Mouse (Mus musculus): Measurements from ENCODE around the gene Ldlr. TPM values are rescaled to one million over a fixed set of nuclear protein-coding genes. Genes with fewer than 3 reads are reported as not detected.

The Ldlr gene
- polyA plus RNA-seq, 2 experiments = 18.4 to 36.9 TPM

DNA sequence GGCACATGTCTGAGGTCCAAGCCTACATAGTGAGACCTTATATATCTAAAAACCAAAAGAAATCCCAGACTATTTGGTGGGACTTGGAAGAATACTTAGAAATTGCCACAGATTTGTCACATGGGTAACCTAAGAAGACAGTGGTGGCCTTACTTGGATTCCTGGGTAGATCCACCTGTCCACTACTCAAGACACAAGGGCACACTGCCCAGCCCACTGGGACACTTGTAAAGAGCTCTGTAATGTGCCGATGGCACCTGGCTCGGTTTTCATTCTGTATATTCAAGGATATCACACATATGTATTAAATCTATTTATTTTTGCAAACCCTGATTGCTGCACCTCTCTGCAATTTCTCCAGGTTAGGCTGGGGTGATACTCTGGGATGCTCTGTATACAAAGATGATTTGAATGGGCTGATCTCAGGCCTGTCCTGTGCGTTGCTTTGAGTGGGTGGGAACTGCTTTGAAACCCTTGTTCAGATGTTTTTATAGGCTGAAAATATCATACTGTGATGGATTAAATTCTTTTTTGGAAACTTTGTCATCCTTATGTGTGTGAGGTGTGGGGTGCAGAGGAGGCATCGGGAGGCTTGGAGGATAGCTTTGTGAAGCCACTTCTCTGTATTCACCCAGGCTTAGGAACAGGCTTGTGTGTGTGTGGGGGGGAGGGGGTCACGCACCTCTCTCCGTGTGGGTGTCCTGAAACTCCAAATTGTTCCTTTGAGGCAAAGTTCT lies 26.3 kb downstream of the Ldlr start:
- no peak for ATAC-seq (ENCODE audit: low FRiP score, low read depth)
- DNase-seq (ENCODE audit: low spot score) = no peak
- H3K4me2 ChIP-seq (replicated peaks; ENCODE audit: low read depth, low read length, severe bottlenecking) = no peak overlapping the region
- no peak overlapping the region for H3K27ac ChIP-seq (replicated peaks; ENCODE audit: low read depth, low read length)
- WGBS = 84% methylated on average over 6 of the region's 6 CpGs
- no peaks in the 10 kb centered on the region for H3K27me3 ChIP-seq (ENCODE audit: control insufficient read depth, insufficient read depth, low read length)
- no peaks in the 10 kb centered on the region; the same call in 1 of the 2 replicates for H3K4me1 ChIP-seq (ENCODE audit: control insufficient read depth, insufficient read depth, low read length)
- no peaks in the 10 kb centered on the region for H3K9me3 ChIP-seq (ENCODE audit: control insufficient read depth, low read length)
- no peak for TF ChIP-seq POLR2A (IDR thresholded peaks at IDR 0.05; ENCODE audit: borderline replicate concordance, extremely low read depth, insufficient read depth, insufficient read length)
- no peak overlapping the region for H3K4me3 ChIP-seq (replicated peaks; ENCODE audit: low read length)
- H3K36me3 ChIP-seq (ENCODE audit: control insufficient read depth, insufficient read depth, low read length) = peaks cover 60% of the 10 kb centered on the region
- H3K9ac ChIP-seq (ENCODE audit: low read depth, low read length, severe bottlenecking) = no peak overlapping the region

DNA sequence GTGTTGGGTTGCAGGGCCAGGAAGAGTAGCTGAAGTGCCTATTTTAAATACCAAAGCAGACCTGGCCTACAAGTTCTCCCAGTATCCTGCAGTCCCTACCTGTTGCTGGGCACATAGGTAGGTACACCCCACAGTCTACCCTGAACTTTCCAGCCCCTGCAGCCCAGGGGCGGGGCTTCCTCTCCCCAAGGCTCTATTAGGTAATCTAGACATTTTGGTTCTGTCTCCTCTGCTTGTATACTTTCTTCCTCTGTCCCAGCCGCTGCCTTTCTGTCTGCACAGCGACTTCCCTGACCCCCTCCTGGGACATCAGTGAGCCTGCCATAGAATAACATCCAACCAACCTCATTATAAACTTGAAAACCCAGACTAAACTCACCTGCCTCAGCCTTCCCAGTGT lies 27.1 kb downstream of the Ldlr start:
- H3K27ac ChIP-seq (replicated peaks; ENCODE audit: low read depth, low read length) = no peak overlapping the region
- peaks cover 52% of the 10 kb centered on the region for H3K36me3 ChIP-seq (ENCODE audit: control insufficient read depth, insufficient read depth, low read length)
- H3K4me1 ChIP-seq (ENCODE audit: control insufficient read depth, insufficient read depth, low read length) = no peaks in the 10 kb centered on the region; the same call in 1 of the 2 replicates
- no peak for TF ChIP-seq POLR2A (IDR thresholded peaks at IDR 0.05; ENCODE audit: borderline replicate concordance, extremely low read depth, insufficient read depth, insufficient read length)
- ATAC-seq (ENCODE audit: low FRiP score, low read depth) (no peak), DNase-seq (ENCODE audit: low spot score) (no peak)
- H3K27me3 ChIP-seq (ENCODE audit: control insufficient read depth, insufficient read depth, low read length) = no peaks in the 10 kb centered on the region
- H3K9me3 ChIP-seq (ENCODE audit: control insufficient read depth, low read length) = no peaks in the 10 kb centered on the region
- WGBS = 76% methylated on average over 3 of the region's 3 CpGs
- H3K9ac ChIP-seq (ENCODE audit: low read depth, low read length, severe bottlenecking) = no peak overlapping the region
- H3K4me2 ChIP-seq (replicated peaks; ENCODE audit: low read depth, low read length, severe bottlenecking) = no peak overlapping the region
- H3K4me3 ChIP-seq (replicated peaks; ENCODE audit: low read length) = no peak overlapping the region

DNA sequence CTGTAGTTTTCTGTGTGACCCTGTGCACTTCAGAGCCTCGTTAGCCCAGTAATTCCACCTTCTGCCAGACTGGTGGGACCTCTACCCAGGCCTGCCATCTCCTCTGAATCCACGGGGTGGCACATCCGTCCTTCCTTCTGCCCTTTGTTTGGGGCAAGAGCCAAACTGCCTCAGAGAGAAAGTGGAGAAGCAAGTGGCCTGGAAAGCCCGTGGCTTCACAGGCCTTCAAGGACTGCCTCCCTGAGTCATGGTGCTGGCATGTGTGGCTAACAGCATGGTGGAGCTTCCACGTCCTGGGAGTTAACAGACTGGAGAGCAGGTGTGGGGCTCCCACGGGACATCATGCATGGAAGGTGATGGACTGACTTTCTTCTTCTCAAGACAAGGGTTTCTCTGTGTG lies 28.1 kb downstream of the Ldlr start:
- H3K4me1 ChIP-seq (ENCODE audit: control insufficient read depth, insufficient read depth, low read length) = no peaks in the 10 kb centered on the region; the same call in 1 of the 2 replicates
- no peak overlapping the region for H3K4me3 ChIP-seq (replicated peaks; ENCODE audit: low read length)
- H3K9ac ChIP-seq (ENCODE audit: low read depth, low read length, severe bottlenecking) = no peak overlapping the region
- H3K36me3 ChIP-seq (ENCODE audit: control insufficient read depth, insufficient read depth, low read length) = peaks cover 47% of the 10 kb centered on the region
- 71% methylated on average over 6 of the region's 6 CpGs for WGBS
- no peaks in the 10 kb centered on the region for H3K9me3 ChIP-seq (ENCODE audit: control insufficient read depth, low read length)
- DNase-seq (ENCODE audit: low spot score) (no peak), ATAC-seq (ENCODE audit: low FRiP score, low read depth) (no peak)
- H3K27ac ChIP-seq (replicated peaks; ENCODE audit: low read depth, low read length) = no peak overlapping the region
- no peak for TF ChIP-seq POLR2A (IDR thresholded peaks at IDR 0.05; ENCODE audit: borderline replicate concordance, extremely low read depth, insufficient read depth, insufficient read length)
- no peak overlapping the region for H3K4me2 ChIP-seq (replicated peaks; ENCODE audit: low read depth, low read length, severe bottlenecking)
- no peaks in the 10 kb centered on the region for H3K27me3 ChIP-seq (ENCODE audit: control insufficient read depth, insufficient read depth, low read length)

DNA sequence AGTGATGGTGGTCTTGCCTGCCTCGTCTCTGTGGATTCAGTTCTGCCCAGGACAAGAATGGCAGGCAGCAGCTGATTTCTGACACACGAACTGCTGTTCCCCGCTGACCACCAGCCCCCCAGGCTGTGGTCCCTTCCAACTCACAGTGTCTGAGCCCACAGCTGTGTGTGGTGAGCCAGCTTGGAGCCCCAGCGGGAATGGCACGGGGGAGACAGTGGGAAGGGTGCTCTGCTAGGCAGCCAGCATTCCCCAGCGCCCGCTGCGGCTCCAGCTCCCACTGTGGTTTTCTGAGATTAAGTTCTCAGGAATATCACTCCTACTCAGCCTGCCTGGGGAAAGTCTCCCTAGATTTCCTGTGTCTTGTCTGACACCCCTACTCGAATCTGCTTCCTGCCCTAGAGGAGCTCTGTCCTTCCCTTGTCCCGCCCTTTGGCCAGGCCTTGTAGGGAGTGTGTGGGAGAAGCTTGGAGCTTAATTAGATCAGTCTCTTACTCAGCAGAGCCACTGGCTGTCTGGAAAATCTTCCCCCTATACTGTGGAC lies 29.0 kb downstream of the Ldlr start:
- peak overlapping the region; percentile 25; the same call in 1 of the 2 replicates for H3K9ac ChIP-seq (ENCODE audit: low read depth, low read length, severe bottlenecking)
- no peak for DNase-seq (ENCODE audit: low spot score)
- H3K27me3 ChIP-seq (ENCODE audit: control insufficient read depth, insufficient read depth, low read length) = no peaks in the 10 kb centered on the region
- H3K4me1 ChIP-seq (ENCODE audit: control insufficient read depth, insufficient read depth, low read length) = no peaks in the 10 kb centered on the region; the same call in 1 of the 2 replicates
- no peak overlapping the region for H3K4me3 ChIP-seq (replicated peaks; ENCODE audit: low read length)
- TF ChIP-seq POLR2A (IDR thresholded peaks at IDR 0.05; ENCODE audit: borderline replicate concordance, extremely low read depth, insufficient read depth, insufficient read length) = no peak
- peaks cover 43% of the 10 kb centered on the region for H3K36me3 ChIP-seq (ENCODE audit: control insufficient read depth, insufficient read depth, low read length)
- peak overlapping the region; percentile 48; the same call in 1 of the 2 replicates for H3K27ac ChIP-seq (replicated peaks; ENCODE audit: low read depth, low read length)
- no peak overlapping the region for H3K4me2 ChIP-seq (replicated peaks; ENCODE audit: low read depth, low read length, severe bottlenecking)
- no peak for ATAC-seq (ENCODE audit: low FRiP score, low read depth)
- H3K9me3 ChIP-seq (ENCODE audit: control insufficient read depth, low read length) = no peaks in the 10 kb centered on the region
- 44% methylated on average over 10 of the region's 10 CpGs for WGBS

DNA sequence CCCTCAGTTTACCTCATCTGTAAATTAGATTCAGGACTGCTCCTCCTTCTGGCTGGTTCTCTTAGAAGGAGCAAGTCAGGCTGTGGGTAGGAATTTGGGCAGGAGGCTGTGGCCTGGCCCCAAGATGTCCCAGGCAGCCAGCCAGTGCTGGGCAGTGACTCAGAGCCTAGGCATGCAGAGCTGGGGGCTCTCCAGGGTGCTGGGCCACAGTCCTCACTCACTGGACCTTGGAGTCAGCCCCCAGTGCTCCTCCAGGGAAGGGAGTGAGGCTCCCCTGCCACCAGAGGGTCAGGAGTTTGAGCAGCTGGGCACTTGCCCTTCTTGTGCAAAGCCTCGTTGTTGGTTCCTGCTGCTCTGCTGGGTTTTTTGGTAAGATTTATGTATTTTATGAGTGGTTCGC lies 30.7 kb downstream of the Ldlr start:
- ATAC-seq (ENCODE audit: low FRiP score, low read depth) (no peak), DNase-seq (ENCODE audit: low spot score) (no peak)
- TF ChIP-seq POLR2A (IDR thresholded peaks at IDR 0.05; ENCODE audit: borderline replicate concordance, extremely low read depth, insufficient read depth, insufficient read length) = no peak
- no peak overlapping the region for H3K4me2 ChIP-seq (replicated peaks; ENCODE audit: low read depth, low read length, severe bottlenecking)
- WGBS = 58% methylated on average over 2 of the region's 2 CpGs
- no peak overlapping the region for H3K27ac ChIP-seq (replicated peaks; ENCODE audit: low read depth, low read length)
- H3K9me3 ChIP-seq (ENCODE audit: control insufficient read depth, low read length) = no peaks in the 10 kb centered on the region
- H3K9ac ChIP-seq (ENCODE audit: low read depth, low read length, severe bottlenecking) = no peak overlapping the region
- peaks cover 1% of the 10 kb centered on the region; the same call in 1 of the 2 replicates for H3K4me1 ChIP-seq (ENCODE audit: control insufficient read depth, insufficient read depth, low read length)
- no peak overlapping the region for H3K4me3 ChIP-seq (replicated peaks; ENCODE audit: low read length)
- H3K27me3 ChIP-seq (ENCODE audit: control insufficient read depth, insufficient read depth, low read length) = no peaks in the 10 kb centered on the region
- H3K36me3 ChIP-seq (ENCODE audit: control insufficient read depth, insufficient read depth, low read length) = peaks cover 30% of the 10 kb centered on the region

Measured in limb, embryonic 14.5 days (tissue).